Mouse (Mus musculus): ENCODE measurements around the gene Cyp2b19.
"Not testable (repeated sequence)": the region's sequence is repeated elsewhere in the genome, so short reads cannot be mapped to it uniquely, and the experiment has no call there.

Cyp2b19 gene

DNA sequence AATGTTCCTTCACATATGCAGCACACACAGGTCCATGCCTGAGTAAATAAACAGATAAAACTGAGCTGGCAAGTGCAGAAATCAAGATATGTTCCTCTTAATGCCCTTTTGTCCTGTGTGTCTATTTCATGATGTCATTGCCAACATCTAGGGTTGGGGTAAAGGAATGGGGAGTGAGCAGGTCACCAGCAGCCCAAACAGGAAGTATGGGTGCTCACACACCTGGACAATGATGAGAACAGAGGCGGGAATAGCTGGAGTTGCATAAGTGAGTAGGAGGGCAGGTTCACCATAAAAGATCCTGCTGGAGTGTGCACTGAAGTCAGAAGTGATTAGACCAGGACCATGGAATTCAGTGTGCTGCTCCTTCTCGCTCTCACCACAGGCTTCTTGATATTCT is at the start of gene Cyp2b19:
TSS of gene Cyp2b19 (plus strand) at position 301 of the 400 bp plus-strand sequence.
- in situ Hi-C loops (cut with MboI; ENCODE audit: low sequenced_read_pairs) = loop anchor here (25.0 kb wide), 1 partner anchor 530 kb away; no protein-coding TSS in a partner anchor

DNA sequence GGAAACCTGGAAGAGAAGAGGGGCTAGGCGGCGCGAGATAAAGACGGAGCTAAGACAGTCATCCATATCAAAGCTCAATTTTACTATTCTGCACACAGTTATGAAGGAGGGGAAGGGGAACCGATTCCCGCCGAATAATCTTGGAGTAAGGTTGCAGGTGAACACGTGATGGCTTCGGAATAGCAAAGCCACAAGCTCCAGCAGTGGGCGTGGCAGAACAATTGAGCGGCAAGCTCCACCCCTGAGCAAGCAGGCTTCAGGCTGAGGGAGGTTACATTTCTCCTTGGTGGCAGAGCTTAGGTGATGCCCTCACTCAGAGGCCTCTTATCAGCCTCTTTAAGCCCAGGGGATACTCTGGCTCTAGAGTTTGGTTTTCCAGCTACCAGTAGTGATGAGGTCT is 45.9 kb upstream of the Cyp2b19 start:
- in situ Hi-C loops (cut with MboI; ENCODE audit: low sequenced_read_pairs) = no loop called here

DNA sequence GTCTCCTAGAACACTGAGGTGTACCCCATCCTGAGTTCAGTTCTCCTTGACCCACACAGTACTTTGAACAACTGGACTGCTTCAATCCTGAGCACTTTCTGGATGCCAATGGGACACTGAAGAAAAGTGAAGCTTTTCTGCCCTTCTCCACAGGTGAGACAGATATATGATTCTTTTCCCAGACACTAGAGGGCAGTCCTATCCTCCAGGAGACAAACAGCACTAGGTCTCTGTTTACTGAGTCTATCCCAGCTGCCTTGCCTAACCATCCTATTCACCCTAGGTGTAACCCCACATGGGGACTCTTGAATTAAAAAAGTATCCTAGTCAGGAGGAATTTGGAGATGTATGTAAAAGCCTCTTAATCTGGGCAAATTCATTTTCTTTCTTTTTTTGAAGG is 18.0 kb upstream of the Cyp2b19 start:
- in situ Hi-C loops (cut with MboI; ENCODE audit: low sequenced_read_pairs) = no loop called here

DNA sequence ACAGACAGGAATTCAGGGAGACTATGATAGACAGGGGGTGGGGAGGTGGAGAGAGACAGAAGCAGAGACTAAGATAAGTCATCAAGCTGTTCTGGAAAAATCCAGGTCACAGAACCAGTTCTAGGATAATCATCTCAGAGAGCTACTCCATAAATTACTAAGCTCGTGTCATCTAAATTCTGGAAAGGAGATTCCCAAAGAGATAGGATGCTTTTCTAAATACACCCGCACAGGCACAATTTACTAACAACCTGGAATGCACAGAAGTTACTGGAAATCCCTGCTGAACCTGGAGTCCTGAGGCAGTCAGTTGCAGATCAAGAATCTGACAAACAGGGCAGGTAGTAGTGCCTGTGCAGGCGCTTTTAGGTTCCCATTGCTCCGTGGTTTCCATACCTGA is 13.0 kb upstream of the Cyp2b19 start:
- in situ Hi-C loops (cut with MboI; ENCODE audit: low sequenced_read_pairs) = no loop called here

DNA sequence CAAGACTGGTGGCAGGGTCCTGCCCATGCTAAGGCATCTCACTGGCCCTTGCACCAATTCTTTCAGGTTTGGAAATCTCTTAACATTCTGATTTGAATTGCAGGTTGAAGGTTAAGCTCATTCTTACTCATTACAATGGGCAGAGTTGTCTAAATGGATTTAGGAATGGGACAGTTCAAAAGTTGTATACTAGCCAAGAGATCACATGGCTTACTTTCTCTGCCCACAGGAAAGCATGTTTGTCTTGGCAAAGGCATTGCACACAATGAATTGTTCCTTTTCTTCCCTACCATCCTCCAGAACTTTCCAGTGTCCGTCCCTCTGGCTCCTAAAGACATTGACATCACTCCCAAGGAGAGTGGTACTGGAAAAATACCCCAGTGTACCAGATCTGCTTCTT is 11.5 kb upstream of the Cyp2b19 start:
- in situ Hi-C loops (cut with MboI; ENCODE audit: low sequenced_read_pairs) = no loop called here

DNA sequence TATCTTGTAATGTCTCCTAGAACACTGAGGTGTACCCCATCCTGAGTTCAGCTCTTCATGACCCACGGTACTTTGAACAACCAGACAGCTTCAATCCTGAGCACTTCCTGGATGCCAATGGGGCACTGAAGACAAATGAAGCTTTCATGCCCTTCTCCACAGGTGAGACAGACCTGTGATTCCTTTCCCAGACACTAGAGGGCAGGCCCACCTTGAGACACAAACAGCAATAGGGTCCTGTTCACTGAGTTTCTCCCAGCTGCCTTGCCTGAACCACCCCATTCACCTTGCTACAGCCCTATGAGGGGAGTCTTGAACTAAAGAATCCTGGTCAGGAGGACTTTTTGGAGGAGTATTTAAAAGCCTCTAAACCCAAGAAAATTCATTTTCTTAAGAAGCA is 10.1 kb downstream of the Cyp2b19 start:
- in situ Hi-C loops (cut with MboI; ENCODE audit: low sequenced_read_pairs) = loop anchor here (25.0 kb wide), 1 partner anchor 520 kb away; no protein-coding TSS in a partner anchor

DNA sequence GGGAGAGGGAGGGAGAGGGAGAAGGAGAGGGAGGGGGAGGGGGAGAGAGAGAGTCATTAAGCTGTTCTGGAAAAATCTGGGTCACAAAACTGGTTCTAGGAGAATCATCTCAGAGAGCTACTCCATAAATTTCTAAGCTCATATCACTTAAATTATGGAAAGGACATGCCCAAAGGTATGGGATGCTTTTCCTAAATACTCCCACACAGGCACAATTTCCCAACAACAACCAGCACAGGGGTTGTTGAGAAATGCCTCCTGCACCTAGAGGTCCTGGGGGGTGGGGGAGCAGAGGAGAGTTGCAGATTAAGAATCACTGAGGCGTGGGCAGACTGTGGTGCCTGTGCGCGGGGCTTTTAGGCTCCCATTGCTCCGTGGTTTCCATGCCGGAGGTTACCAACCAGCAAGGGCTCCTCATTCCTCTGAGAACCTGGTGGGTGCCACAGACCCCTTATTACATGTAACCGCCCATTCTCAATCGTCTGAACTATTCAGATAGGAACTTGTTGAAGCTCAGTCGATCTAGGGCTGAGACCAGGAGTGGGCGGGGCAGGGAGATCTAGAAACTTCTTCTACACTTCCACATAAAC is 13.0 kb downstream of the Cyp2b19 start:
- in situ Hi-C loops (cut with MboI; ENCODE audit: low sequenced_read_pairs) = loop anchor here (25.0 kb wide), 1 partner anchor 517 kb away; no protein-coding TSS in a partner anchor

DNA sequence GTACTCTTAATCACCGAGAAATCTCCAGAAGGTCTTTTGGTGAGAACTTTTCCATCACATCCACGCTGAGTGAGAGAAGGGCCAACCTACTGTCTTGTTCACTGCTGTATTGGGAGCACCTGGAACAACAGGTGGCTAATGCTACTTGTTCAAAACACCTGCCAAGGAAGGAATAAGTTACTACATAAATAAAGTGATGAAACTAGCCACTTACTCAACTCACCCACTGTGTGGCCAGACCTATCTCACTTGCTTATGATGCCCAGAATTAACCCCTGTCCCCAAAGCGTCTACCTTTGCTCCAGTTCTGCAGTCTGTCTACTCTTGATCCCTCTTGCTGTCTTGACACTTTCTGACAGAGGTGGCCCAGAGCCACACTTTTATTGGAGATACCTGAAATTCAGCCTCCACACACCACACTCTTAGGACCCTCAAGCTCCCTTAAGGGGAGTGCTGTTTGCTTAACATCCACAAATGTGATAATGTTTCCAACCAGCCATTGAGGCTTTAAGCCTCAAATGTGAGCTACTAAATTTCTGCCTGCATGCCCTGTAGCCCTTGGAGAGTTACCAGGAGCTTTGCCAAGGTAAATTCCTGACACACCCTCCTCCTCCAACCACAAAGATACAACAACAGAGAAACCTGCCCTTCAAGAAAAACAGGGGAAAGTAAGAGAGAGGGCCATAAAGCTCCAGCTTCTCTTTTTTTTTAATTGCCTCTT is 16.1 kb downstream of the Cyp2b19 start:
- in situ Hi-C loops (cut with MboI; ENCODE audit: low sequenced_read_pairs) = loop anchor here (25.0 kb wide), 1 partner anchor 514 kb away; no protein-coding TSS in a partner anchor

DNA sequence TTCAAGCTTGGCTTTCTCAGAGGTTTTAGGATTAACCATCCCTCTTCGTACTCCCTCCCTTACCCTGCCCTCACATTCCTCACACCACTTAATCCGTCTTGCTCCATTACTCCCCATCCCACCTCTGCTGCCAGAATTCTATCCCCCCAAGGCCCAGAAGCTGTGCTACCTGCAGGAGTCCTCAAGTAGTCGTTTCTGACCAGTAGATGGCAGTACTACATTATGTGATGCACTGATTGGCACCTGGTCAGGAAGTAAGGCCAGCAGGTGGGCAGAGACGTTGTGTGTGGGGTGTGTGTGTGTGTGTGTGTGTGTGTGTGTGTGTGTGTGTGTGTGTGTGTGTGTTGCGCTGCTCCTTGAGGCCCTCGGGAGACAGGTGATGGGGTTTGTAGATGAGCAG is 18.9 kb downstream of the Cyp2b19 start:
- in situ Hi-C loops (cut with MboI; ENCODE audit: low sequenced_read_pairs) = no loop called here

DNA sequence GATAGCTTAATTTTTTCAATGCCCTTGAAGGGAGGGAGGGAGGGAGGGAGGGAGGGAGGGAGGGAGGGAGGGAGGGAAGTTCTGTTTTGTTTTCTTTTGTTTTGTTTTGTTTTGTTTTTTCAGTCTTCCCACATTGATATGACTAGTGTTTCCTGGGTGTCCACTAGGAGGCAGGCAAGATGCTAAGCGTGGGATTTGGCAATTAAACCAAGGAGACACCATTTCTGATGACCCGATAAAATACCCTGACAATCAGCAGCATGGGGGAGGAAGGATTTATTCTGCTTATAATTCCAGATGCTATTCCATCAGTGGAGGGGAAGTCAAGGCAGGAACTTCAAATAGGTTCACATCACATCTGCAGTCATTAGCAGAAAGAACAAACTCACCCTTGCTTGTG is 20.9 kb downstream of the Cyp2b19 start:
- in situ Hi-C loops (cut with MboI; ENCODE audit: low sequenced_read_pairs) = no loop called here

DNA sequence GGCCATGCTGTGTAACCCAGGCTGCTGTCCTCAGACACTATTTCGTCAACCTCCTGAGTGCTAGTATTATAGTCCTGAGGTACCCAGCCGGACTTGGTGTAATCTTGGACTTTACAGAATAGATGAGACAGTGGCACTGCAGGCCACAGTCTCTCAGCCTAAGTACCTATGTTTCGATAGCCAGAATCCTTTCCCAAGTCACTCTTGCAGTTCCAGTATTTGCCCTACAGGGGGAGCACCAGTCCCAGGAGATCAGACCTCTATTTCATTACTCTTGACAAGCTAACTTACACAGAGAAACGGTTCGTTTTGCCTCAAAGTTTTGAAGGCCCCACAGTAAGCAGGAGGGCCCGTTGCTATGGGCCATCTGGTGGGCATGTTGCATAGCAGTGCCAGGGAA is 21.5 kb downstream of the Cyp2b19 start:
- in situ Hi-C loops (cut with MboI; ENCODE audit: low sequenced_read_pairs) = no loop called here

DNA sequence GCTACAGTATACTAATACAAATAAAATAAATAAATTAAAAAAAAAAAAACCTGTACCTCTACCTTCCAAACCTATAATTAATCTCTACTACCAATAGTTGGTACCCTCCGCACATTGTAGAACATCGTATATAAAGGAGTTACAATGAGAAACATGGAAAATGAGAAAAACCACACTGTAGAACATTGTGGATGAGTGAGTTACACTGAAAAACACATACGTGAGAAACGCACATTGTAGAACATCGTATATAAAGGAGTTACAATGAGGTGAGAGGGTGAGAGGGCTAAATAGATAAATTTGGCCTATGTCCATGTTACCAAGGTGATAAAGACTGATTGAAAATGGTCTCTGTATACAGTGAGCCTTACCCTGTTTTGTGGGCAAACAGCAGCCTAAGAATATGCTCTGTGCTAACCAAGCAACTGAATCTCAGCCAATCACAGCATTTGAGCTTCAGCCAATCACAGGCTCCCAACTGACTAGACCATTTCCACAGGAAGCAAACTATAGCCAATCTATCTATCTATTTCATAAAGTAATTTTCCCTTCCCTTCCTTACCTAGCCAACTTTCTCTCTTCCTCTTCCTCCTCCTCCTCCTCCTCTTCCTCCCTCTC is 23.0 kb downstream of the Cyp2b19 start:
- in situ Hi-C loops (cut with MboI; ENCODE audit: low sequenced_read_pairs) = no loop called here

DNA sequence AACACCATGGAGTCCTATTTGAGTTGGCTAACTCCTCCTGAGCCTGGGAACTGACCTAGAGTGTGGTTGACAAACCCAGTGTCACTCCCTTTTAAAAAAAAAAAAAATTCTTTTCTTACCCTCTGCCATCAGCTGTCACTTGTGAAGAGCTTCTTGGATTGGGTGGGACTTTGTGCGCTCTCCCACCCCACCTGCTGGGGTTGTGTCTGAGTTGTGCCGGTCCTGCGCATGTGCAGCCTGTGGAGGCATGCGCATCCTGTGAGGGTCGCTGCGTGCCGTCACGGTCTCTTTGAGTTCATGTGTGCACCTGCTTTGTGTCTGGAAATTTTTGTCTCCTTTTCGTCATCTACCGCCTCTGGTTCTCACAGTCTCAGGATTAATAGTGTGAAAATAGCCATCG is 23.6 kb downstream of the Cyp2b19 start:
- in situ Hi-C loops (cut with MboI; ENCODE audit: low sequenced_read_pairs) = no loop called here

DNA sequence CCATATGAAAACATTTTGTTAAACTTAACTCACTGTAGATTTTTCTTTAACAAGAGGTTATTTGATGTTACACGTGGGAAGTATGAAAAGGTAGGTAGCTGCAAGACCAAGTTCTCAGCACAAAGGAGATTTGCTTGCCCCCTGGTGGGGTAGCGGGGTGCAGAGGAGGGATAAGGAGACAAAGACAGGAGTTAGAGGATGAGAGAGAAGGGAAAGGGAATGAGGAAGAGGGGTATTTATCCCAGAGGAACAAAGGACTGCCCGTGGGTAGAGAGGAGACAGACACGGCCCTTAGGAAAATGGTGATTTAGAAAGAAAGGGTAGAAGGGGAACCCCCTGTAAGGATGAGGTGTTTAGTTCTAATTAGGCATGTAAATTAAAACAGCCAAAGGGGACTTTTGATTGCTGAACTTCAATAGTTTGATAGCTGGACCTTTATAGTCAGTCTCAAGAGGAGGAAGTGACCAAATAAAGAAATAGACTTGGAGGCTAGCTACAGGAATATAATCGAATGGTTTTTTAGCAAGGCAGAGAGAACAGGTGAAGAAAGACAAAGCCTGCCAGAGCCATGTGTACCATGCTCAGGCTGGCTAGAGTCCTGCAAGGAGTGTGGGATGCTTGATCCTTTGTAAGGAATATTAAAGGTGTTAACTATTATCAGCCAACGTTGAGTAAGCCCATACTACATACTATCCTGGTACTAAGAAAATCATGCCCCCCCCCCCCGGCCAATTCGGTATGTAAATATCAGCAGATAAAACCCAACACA is 24.2 kb downstream of the Cyp2b19 start:
- in situ Hi-C loops (cut with MboI; ENCODE audit: low sequenced_read_pairs) = no loop called here

DNA sequence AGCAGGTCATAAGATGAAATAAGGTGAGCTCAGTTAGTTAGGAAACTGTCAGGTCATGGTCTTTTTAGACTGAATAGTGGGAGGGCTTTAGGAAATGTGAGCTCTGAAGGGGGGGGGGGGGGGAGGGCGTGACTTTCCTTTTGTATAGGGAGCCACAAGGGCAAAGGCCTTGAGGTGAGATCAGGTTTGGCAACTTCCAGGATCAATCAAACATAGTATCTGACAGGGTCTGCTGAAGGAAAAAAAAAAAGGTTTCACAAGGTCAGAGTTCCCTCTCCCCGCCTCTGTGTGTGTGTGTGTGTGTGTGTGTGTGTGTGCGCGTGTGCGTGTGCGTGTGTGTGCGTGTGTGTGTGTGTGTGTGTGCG is 24.8 kb downstream of the Cyp2b19 start:
- in situ Hi-C loops (cut with MboI; ENCODE audit: low sequenced_read_pairs) = no loop called here

DNA sequence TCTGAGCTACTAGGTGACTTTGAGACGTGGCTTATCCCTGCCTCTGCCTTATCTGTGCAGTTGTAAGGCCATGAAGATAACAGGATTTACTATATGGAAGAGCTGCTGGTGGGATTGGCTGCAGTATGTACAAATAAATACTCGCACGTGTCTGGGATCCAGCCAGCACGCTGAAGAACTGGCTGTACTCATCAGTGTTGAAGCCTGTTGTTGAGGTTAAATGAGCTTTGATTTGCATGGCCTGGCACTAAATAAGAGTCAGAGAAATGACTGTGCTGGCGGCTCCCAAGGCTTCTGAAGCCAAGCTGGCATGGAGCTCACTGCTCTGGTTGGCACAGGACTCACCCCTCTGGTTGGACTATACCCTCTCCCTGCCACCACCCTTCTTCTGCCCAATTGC is 26.2 kb downstream of the Cyp2b19 start:
- in situ Hi-C loops (cut with MboI; ENCODE audit: low sequenced_read_pairs) = no loop called here

DNA sequence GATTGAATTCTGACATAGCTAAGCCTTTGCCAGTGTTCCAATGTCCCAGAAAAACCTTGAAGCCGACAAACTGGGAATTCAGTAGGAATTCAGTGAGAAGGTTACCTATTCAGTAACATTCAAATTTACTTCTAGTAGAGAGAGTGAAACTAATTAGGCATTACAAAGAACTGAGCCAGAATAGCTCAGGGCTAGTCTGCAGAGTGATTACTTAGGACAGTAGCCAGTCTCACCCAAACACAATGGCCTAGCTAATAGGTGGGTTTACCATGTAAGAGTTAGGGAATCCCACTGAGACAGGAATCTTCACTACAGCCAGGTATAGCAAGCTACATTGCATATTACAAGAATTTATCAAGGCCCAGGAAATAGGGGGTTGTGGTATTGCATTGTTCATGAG is 29.1 kb downstream of the Cyp2b19 start:
- in situ Hi-C loops (cut with MboI; ENCODE audit: low sequenced_read_pairs) = not testable (repeated sequence)

DNA sequence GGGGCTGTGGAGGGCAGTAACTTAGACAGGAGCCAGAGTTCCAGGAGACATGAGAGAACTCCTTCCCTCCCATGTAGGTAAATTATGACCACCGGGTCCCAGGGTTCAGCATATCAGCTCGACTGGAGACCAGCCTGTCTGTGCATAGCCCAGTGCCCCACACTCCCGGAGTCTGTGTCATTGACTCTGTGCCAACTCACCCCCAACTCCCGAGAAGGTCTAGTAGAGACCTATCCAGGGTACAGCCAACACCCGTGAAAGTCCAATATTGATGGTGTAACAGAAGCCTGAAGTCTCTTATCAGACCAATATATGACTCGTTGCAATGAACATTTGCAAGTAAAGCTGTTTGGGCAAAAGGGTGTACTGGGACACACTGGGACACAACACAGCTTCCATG is 33.0 kb downstream of the Cyp2b19 start:
- in situ Hi-C loops (cut with MboI; ENCODE audit: low sequenced_read_pairs) = no loop called here

DNA sequence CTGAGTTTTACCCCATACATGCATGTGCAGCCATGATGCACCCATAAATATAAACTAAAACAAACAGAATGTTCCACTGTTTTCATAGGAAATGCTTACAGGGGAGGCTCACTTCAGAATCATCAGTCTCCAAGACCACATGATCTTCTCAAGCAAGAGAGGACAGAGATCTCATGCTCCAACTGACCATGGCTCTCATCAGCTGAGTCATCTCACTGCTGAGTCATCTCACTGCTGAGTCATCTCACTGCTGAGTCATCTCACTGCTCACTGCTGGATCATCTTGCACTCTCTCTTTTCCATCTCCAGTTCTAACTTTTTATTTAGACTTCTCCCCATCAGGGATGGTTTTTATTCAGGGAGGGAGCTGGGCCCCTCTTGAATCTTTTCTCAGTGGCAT is 43.2 kb downstream of the Cyp2b19 start:
- in situ Hi-C loops (cut with MboI; ENCODE audit: low sequenced_read_pairs) = no loop called here

DNA sequence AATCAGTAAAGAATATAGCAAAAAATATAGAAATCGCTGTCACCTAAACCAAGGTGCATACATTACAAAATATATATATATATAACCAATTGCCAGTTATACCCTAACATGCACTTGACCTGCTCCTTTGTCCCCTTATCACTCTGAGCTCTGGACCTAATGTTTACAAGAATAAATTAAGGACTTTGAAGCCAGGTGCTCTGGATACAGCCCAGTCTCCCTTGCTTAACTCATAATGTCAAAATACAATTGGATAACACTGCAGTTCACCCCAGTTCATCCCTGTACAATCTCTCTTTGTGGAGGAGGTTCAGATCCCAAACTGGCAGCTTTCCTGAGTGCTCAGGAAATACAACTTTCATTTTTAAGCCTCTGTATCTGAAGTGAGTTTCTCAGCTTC is 44.1 kb downstream of the Cyp2b19 start:
- in situ Hi-C loops (cut with MboI; ENCODE audit: low sequenced_read_pairs) = no loop called here

DNA sequence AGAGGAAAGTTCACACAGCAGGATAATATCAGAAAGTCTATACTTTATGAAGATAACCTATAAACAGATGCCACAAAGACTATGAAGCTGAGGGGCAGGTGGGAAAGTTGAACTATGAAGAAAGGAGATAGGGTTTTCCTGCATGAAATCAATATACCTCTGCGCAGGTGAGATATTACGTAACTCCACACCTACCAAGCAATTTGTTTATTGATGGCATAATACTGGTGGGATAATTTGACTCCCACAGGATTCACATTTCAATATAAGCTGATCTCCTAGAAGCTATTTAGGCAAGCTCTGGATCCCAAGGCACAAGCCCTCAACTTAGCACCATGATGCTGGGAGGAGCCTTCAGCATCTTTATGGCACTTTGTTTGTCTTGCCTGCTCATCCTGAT is 51.6 kb downstream of the Cyp2b19 start, which contains the start of gene Cyp2g1:
TSS of gene Cyp2g1 (plus strand) at position 301 of the 400 bp plus-strand sequence.
- in situ Hi-C loops (cut with MboI; ENCODE audit: low sequenced_read_pairs) = no loop called here
